Mouse (Mus musculus): Measurements from ENCODE around the gene Hoxa3. TPM values are rescaled to one million over a fixed set of nuclear protein-coding genes. Genes with fewer than 3 reads are reported as not detected.

Gene Hoxa3
- total RNA-seq, 2 experiments from 2014 or later: 1.2 TPM

- DNase-seq: no peak
- intact Hi-C loops (cut with DNase I): no loop called here
These were observed 38.0 kb downstream of the Hoxa3 start for GRCm38 (mm10) chr6:52174968-52175751.

GRCm38 (mm10) chr6:52173648-52174047, 39.5 kb downstream of the Hoxa3 start:
- intact Hi-C loops (cut with DNase I): no loop called here
- no peak for DNase-seq

- intact Hi-C loops (cut with DNase I): no loop called here
- peak in 1 of 2 experiments; percentile 71 for DNase-seq
These were observed 40.6 kb downstream of the Hoxa3 start for GRCm38 (mm10) chr6:52172501-52172900.

- DNase-seq: no peak
- intact Hi-C loops (cut with DNase I): no loop called here
These were observed 41.2 kb downstream of the Hoxa3 start for GRCm38 (mm10) chr6:52171938-52172337.

- intact Hi-C loops (cut with DNase I): no loop called here
- no peak for DNase-seq
These were observed 41.8 kb downstream of the Hoxa3 start for GRCm38 (mm10) chr6:52171331-52171730.

GRCm38 (mm10) chr6:52170898-52171223, 42.3 kb downstream of the Hoxa3 start:
- DNase-seq: no peak
- intact Hi-C loops (cut with DNase I): no loop called here

- intact Hi-C loops (cut with DNase I): no loop called here
- no peak for DNase-seq
These were observed 42.8 kb downstream of the Hoxa3 start for GRCm38 (mm10) chr6:52170166-52170897.

GRCm38 (mm10) chr6:52169499-52170165, 43.5 kb downstream of the Hoxa3 start:
- DNase-seq: no peak
- intact Hi-C loops (cut with DNase I): loop anchor here (5.0 kb wide), 1 partner anchor 987 kb away; no protein-coding TSS in a partner anchor

- intact Hi-C loops (cut with DNase I): loop anchor here (5.0 kb wide), 1 partner anchor 986 kb away; no protein-coding TSS in a partner anchor
- DNase-seq: no peak
These were observed 44.7 kb downstream of the Hoxa3 start for GRCm38 (mm10) chr6:52168191-52169055.

GRCm38 (mm10) chr6:52167736-52168161, 45.4 kb downstream of the Hoxa3 start:
- DNase-seq: no peak
- intact Hi-C loops (cut with DNase I): loop anchor here (5.0 kb wide), 1 partner anchor 985 kb away; no protein-coding TSS in a partner anchor

GRCm38 (mm10) chr6:52167176-52167575, 46.0 kb downstream of the Hoxa3 start:
- intact Hi-C loops (cut with DNase I): loop anchor here (5.0 kb wide), 1 partner anchor 985 kb away; no protein-coding TSS in a partner anchor
- DNase-seq: no peak

- DNase-seq: no peak
- intact Hi-C loops (cut with DNase I): loop anchor here (5.0 kb wide), 1 partner anchor 984 kb away; no protein-coding TSS in a partner anchor
These were observed 46.6 kb downstream of the Hoxa3 start for GRCm38 (mm10) chr6:52166431-52167077.

- intact Hi-C loops (cut with DNase I): loop anchor here (5.0 kb wide), 1 partner anchor 983 kb away; no protein-coding TSS in a partner anchor
- no peak for DNase-seq
These were observed 47.4 kb downstream of the Hoxa3 start for GRCm38 (mm10) chr6:52165441-52166370.

- intact Hi-C loops (cut with DNase I): loop anchor here (5.0 kb wide), 2 partner anchors 158 to 983 kb away; no protein-coding TSS in a partner anchor
- no peak for DNase-seq
These were observed 48.3 kb downstream of the Hoxa3 start, which contains the start of gene Hoxa2 for GRCm38 (mm10) chr6:52164626-52165440. TSS of gene Hoxa2 (minus strand) at chr6:52164831.

GRCm38 (mm10) chr6:52164051-52164625, 49.0 kb downstream of the Hoxa3 start:
- DNase-seq: no peak
- intact Hi-C loops (cut with DNase I): loop anchor here (5.0 kb wide), 1 partner anchor 157 kb away; no protein-coding TSS in a partner anchor

- DNase-seq: no peak
- intact Hi-C loops (cut with DNase I): loop anchor here (5.0 kb wide), 1 partner anchor 156 kb away; no protein-coding TSS in a partner anchor
These were observed 49.6 kb downstream of the Hoxa3 start for GRCm38 (mm10) chr6:52163366-52164031.
